Mouse (Mus musculus) intestine, embryonic 16.5 days (tissue): ENCODE data around the gene Gm45062. TPM values are rescaled to one million over a fixed set of nuclear protein-coding genes. Genes with fewer than 3 reads are reported as not detected.
A peak's percentile ranks its signal among the peaks of the same experiment; 100 is the strongest.

Source experiments
- ATAC-seq: fragments of 200-750 bp; cut with Nextera tagmentation; 2 replicates; pipeline ENCODE4 v1.8.0; 2017; ENCODE audit warnings: moderate TSS enrichment, moderate library complexity
- H3K27ac ChIP-seq: fragments of 300-500 bp; sonication (generic); 2 replicates; pipeline ENCODE4 v1.5.1; 2014; ENCODE audit warnings: mild to moderate bottlenecking, low read length
- H3K27me3 ChIP-seq: fragments of 300-500 bp; sonication (generic); replicated peaks from 2 replicates; pipeline ENCODE4 v1.6.1; 2014; ENCODE audit warnings: low read length, control low read depth, mixed read lengths; ENCODE audit not compliant: control insufficient read depth, insufficient read depth
- H3K36me3 ChIP-seq: fragments of 300-500 bp; sonication (generic); 2 replicates; pipeline ENCODE4 v1.6.1; 2014; ENCODE audit warnings: low read length, control low read depth; ENCODE audit not compliant: control insufficient read depth, insufficient read depth
- H3K4me1 ChIP-seq: fragments of 300-500 bp; sonication (generic); 2 replicates; pipeline ENCODE4 v1.6.1; 2014; ENCODE audit warnings: low read length, control low read depth, mixed read lengths; ENCODE audit not compliant: control insufficient read depth, insufficient read depth
- H3K4me2 ChIP-seq: fragments of 300-500 bp; sonication (generic); 2 replicates; pipeline ENCODE4 v1.6.1; 2014; ENCODE audit warnings: low read depth, low read length, control low read depth
- H3K4me3 ChIP-seq: fragments of 300-500 bp; sonication (generic); 2 replicates; pipeline ENCODE4 v1.5.1; 2014; ENCODE audit warnings: mild to moderate bottlenecking, low read length
- H3K9ac ChIP-seq: fragments of 300-500 bp; sonication (generic); 2 replicates; pipeline ENCODE4 v1.6.1; 2014; ENCODE audit warnings: low read depth, low read length
- H3K9me3 ChIP-seq: fragments of 300-500 bp; sonication (generic); 2 replicates; pipeline ENCODE4 v1.6.1; 2016; ENCODE audit warnings: low read length, control low read depth; ENCODE audit not compliant: control insufficient read depth
- WGBS: fragments of 180-500 bp; shearing (Covaris S2); extraction: QIAGEN DNeasy Blood & Tissue Kit; methylation state at CpG from one replicate; pipeline ENCODE4 v1.1.7; 2014; 5-methylcytosine and 5-hydroxymethylcytosine counted together
- polyA plus RNA-seq: library from polyadenylated mRNA; unstranded; fragments of >200 nt; fragmentation: Nextera tagmentation; extraction: Ambion mirVana; gene quantifications from 2 replicates; pipeline ENCODE4 v1.2.1, GENCODE M21; 2015

Gm45062 gene
- polyA plus RNA-seq, 1 experiment from 2014 or later = 6.2 TPM

DNA sequence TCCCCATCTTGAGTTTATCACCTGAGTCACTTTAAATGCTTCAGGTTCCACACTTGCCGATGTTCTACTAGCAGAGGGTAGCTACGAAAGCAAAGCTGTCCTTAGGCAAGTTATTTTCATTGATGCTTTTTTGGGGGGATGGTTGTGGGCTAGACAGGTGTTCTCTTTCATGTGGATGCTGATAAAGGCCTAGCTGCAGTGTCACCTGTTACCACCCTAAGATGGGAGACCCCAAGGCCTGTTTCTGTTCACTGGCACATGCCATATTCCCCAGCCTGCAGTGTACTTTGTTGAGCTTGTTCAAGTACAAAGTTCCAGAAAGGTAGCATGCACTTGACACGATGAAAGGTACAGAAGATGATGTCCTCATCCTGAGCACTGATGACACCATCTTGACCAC lies 178.7 kb downstream of the Gm45062 start:
- H3K27ac ChIP-seq = no peak overlapping the region
- no peaks in the 10 kb centered on the region for H3K36me3 ChIP-seq
- H3K4me3 ChIP-seq = no peak overlapping the region
- no peaks in the 10 kb centered on the region for H3K27me3 ChIP-seq
- H3K9me3 ChIP-seq = no peaks in the 10 kb centered on the region
- no peak overlapping the region for H3K4me2 ChIP-seq
- 93% methylated on average over 3 of the region's 3 CpGs for WGBS
- H3K9ac ChIP-seq = no peak overlapping the region
- no peak for ATAC-seq
- H3K4me1 ChIP-seq = no peaks in the 10 kb centered on the region

DNA sequence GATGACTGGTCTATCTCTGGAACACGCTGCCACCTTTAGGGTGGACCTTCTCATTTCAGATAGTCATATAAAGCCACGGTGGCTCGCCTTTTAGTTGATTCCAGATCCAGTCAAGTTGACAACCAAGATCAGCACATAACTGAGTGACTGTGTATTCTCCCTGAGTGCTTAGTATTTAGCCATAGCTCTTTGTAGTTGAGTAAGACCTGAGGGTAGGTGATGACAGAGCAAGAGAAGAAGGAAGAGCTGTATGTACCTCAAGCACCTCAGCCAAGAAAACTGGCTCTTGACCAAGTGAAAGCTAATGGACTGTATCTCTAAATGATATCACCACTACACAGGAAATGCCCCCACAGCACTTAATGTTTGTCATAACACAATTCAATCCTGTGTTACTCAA lies 182.6 kb downstream of the Gm45062 start:
- Histone ChIP-seq H3K27ac (no peak overlapping the region), H3K9me3 (no peaks in the 10 kb centered on the region), H3K4me1 (peaks cover 2% of the 10 kb centered on the region; the same call in 1 of the 2 replicates), H3K36me3 (no peaks in the 10 kb centered on the region), H3K4me2 (no peak overlapping the region), H3K27me3 (no peaks in the 10 kb centered on the region), H3K4me3 (no peak overlapping the region), H3K9ac (no peak overlapping the region)
- ATAC-seq = no peak
- 86% methylated on average over 3 of the region's 3 CpGs for WGBS

DNA sequence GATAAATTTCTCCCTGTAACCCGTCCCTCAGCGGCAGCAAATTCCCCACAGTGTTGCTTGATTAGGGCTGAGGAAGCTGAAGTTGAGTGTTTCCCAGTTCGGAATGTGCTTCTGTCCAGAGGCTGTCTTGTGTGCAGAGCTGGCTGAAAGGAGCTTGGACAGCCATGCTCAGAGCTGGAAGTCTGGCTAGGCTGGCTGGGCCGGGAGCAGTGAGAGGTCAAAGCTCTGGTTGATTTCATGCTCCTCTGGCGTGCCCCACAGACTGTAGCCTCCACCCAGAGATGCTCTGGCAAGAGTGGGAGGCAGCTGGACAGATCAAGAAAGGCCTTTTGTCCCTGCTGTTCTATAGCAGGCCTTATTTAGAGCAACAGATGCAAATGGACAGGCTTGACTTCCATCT lies 187.5 kb downstream of the Gm45062 start:
- H3K4me3 ChIP-seq = no peak overlapping the region
- H3K9ac ChIP-seq = no peak overlapping the region
- H3K4me1 ChIP-seq = peaks cover 3% of the 10 kb centered on the region; the same call in 1 of the 2 replicates
- ATAC-seq = peak; percentile 44; the same call in 1 of the 2 replicates
- WGBS = 43% methylated on average over 5 of the region's 5 CpGs
- no peaks in the 10 kb centered on the region for H3K27me3 ChIP-seq
- H3K4me2 ChIP-seq = no peak overlapping the region
- no peaks in the 10 kb centered on the region for H3K9me3 ChIP-seq
- no peak overlapping the region for H3K27ac ChIP-seq
- H3K36me3 ChIP-seq = no peaks in the 10 kb centered on the region

DNA sequence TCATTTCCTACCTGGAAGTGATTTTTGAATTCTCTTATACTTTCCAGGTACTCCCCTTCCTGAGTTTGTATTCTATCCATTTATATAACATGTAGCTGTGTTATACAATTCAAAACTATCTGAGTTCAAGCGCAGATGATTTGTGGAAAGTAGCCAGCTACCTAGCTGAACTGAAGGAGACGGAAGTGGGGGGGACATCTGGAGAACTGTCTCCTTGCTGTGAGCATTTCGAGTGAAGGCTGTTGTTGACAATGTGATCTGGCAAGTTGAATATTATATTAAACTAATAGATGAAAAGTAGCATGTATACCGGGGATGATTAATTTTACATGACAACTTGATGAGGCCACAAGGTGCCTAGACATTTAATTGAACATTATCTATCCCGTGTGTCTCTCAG lies 196.3 kb downstream of the Gm45062 start:
- WGBS = 84% methylated on average over 5 of the region's 5 CpGs
- no peaks in the 10 kb centered on the region for H3K27me3 ChIP-seq
- H3K9me3 ChIP-seq = no peaks in the 10 kb centered on the region
- no peak overlapping the region for H3K4me2 ChIP-seq
- H3K4me1 ChIP-seq = no peaks in the 10 kb centered on the region
- no peak overlapping the region for H3K9ac ChIP-seq
- no peak overlapping the region for H3K4me3 ChIP-seq
- no peaks in the 10 kb centered on the region for H3K36me3 ChIP-seq
- no peak overlapping the region for H3K27ac ChIP-seq
- no peak for ATAC-seq

DNA sequence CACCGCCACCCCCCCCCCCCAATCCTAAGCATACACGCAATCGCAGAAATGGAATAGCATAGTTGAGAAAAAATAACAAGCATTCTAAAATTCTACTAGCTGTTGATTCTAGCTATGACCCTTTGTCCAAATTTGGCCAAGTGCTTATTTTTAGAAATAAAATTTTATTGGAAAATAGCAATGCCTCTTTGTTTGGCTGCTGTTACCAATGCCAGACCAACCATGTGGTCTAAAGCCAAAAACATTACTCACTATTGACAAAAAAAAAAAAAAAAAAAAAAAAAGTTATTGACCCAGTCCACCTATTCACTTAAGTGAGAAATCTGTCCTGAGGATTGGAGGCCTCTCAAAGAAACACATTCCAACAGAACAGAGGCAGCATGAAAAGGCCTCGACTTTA lies 199.3 kb downstream of the Gm45062 start:
- Histone ChIP-seq H3K36me3 (no peaks in the 10 kb centered on the region), H3K4me3 (no peak overlapping the region), H3K9me3 (no peaks in the 10 kb centered on the region), H3K27ac (no peak overlapping the region), H3K9ac (no peak overlapping the region), H3K4me2 (no peak overlapping the region), H3K27me3 (no peaks in the 10 kb centered on the region), H3K4me1 (no peaks in the 10 kb centered on the region)
- 87% methylated on average over 4 of the region's 4 CpGs for WGBS
- ATAC-seq = no peak

DNA sequence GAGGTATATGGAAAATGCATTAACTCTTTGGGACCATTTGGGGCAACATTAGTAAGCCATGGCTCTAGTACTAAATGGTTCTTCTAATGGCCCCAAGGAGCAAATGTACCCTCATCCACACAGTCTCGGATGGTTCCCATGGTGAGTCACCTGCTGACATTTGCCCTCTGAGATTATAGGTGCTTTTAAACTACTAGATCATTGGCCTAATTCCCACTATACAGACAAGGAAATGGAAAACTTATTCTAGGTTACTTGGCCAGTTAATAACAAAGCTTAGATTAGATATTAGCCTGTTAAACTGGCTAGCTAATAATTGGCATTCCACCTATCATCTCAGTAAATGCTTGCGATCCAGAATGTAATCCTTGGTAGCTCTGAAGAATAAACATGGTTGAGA lies 203.2 kb downstream of the Gm45062 start:
- Histone ChIP-seq H3K27me3 (no peaks in the 10 kb centered on the region), H3K9ac (no peak overlapping the region), H3K27ac (no peak overlapping the region), H3K4me1 (no peaks in the 10 kb centered on the region), H3K9me3 (no peaks in the 10 kb centered on the region), H3K4me3 (no peak overlapping the region), H3K36me3 (no peaks in the 10 kb centered on the region), H3K4me2 (no peak overlapping the region)
- peak; percentile 81 for ATAC-seq
- WGBS = 69% methylated on average over 2 of the region's 2 CpGs

DNA sequence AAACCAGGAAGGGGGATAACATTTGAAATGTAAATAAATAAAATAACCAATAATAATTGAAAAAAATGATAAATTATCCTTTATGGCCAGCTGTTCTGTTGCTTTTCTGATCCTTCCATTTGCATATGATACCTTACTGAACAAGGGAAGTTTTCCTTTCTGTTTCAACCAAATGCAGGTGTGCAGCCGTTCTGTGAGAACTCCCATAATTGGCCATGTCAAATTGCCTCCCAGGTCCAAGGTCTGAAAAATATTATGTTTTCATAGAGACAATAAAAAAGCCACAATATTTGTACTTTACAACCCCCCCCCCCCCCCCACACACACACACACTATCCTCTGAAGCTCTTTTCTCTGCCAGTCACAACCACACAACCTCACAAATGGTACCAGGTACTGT lies 206.1 kb downstream of the Gm45062 start:
- 48% methylated on average over 1 of the region's 1 CpGs for WGBS
- no peak overlapping the region for H3K4me2 ChIP-seq
- ATAC-seq = peak; percentile 77

DNA sequence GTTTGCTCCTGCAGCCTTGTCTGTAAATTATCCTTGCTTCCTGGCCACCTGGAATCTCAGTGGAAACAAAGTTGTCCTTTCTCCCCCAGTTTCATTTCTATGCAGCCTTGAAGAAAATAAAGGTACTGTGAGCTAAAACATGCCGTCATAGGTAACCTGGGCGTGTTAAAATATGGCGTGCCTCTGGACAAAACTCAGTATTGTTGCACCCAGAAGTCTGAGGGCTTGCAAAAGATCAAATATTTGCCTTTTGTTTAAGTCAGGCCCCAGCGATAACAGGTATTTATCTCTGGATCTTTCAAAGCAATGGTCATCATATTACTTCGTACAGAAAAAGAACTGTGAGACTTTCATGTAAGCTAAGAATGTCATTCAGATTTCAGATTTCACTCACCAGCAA lies 206.7 kb downstream of the Gm45062 start:
- H3K4me3 ChIP-seq = no peak overlapping the region
- ATAC-seq = no peak
- H3K27ac ChIP-seq = peak overlapping the region; percentile 34; the same call in 1 of the 2 replicates
- no peaks in the 10 kb centered on the region for H3K36me3 ChIP-seq
- H3K9me3 ChIP-seq = no peaks in the 10 kb centered on the region
- 52% methylated on average over 5 of the region's 5 CpGs for WGBS
- H3K4me1 ChIP-seq = no peaks in the 10 kb centered on the region
- no peak overlapping the region for H3K9ac ChIP-seq
- H3K4me2 ChIP-seq = no peak overlapping the region
- no peaks in the 10 kb centered on the region for H3K27me3 ChIP-seq

More for the DNA sequence above, 206.1 kb downstream of the Gm45062 start:
- H3K9me3 ChIP-seq = no peaks in the 10 kb centered on the region
- no peaks in the 10 kb centered on the region for H3K36me3 ChIP-seq
- no peak overlapping the region for H3K4me3 ChIP-seq
- no peaks in the 10 kb centered on the region for H3K27me3 ChIP-seq
- H3K4me1 ChIP-seq = no peaks in the 10 kb centered on the region
- H3K27ac ChIP-seq = no peak overlapping the region
- H3K9ac ChIP-seq = no peak overlapping the region

DNA sequence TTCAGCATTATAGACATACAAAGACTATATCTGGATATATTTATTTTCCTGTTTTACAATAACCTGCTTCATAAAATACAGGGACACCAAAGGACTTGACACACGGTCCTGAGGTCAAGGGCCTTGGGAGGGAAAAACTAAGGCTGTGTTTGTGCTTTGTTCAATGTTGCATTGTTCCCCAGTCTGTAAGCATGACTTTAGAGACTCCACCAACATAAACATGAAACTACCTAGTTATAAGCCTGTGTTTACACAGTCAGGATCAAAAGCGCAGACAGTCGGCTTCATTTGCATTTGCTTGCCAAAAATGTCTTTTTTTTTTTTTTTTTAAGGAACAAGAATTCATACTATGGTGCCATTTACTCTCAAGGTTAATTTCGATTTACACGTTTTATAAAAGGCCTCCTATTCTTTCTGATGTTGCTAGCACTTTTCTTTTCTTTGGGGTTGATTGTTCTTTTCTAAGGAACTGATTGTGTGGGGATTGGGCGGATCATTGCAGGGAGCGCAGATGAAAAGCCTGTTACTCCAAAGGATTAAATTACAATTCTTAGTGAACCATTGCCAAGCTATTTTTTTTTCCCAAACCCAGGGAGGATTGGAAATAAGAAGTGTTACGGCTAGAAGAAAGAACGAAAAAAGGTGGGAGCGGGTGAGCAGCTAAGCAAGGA lies 208.6 kb downstream of the Gm45062 start:
- 73% methylated on average over 10 of the region's 10 CpGs for WGBS
- Histone ChIP-seq H3K36me3 (no peaks in the 10 kb centered on the region), H3K4me3 (no peak overlapping the region), H3K27me3 (no peaks in the 10 kb centered on the region), H3K4me2 (no peak overlapping the region), H3K9ac (no peak overlapping the region), H3K4me1 (no peaks in the 10 kb centered on the region), H3K27ac (no peak overlapping the region), H3K9me3 (no peaks in the 10 kb centered on the region)
- ATAC-seq = no peak

DNA sequence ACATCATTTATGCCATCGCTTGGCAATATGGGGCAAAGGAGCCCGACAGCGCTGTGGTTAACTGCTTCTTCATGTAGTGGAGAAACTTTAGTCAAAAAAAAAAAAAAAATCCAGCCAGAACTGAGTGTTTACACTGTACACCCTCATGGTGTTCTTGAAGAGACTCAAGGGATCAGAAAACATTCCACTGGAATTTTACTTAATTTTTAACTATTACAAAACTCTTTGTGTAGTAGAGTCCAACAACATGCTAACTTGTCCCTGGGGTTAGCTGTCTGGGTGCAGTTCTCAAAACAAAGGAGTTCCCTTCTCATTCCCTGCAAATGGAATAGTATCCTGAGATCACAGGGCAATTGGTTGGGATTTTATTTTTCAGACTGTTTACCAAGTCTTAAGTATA lies 210.7 kb downstream of the Gm45062 start:
- Histone ChIP-seq H3K36me3 (no peaks in the 10 kb centered on the region), H3K27ac (no peak overlapping the region), H3K9ac (no peak overlapping the region), H3K27me3 (no peaks in the 10 kb centered on the region), H3K9me3 (no peaks in the 10 kb centered on the region), H3K4me3 (no peak overlapping the region), H3K4me1 (peaks cover 3% of the 10 kb centered on the region; the same call in 1 of the 2 replicates), H3K4me2 (no peak overlapping the region)
- no peak for ATAC-seq
- WGBS = 84% methylated on average over 3 of the region's 3 CpGs
